Mouse (Mus musculus): ENCODE data around the gene Zfp148.

The Zfp148 gene

GRCm38 (mm10) chr16:33529502-33530454 lies 149.1 kb downstream of the Zfp148 start:
- in situ Hi-C loops (cut with MseI, MboI) = no loop called here

DNA sequence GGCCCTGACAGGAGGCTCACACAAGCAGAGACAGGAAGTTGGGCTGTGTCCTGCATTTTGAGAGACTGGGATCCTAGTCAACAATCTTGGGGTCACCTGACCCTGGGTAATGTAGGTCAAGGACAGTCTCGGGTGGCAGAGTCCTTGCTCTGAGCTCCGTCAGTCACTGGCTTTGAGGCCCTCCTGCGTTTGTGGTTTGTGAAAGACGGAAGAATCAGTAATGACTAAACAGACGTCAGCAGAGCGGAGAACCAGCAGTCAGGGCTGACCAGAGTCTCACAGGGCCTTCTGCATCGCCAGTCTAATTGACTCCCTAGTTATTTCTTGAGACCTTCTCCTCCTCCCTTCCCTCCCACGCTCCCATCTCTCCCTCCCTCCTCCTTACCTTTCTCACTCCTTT lies 150.5 kb downstream of the Zfp148 start:
- in situ Hi-C loops (cut with MseI, MboI) = no loop called here

- in situ Hi-C loops (cut with MseI, MboI) = no loop called here
Measured at GRCm38 (mm10) chr16:33536456-33536855, 155.8 kb downstream of the Zfp148 start.

GRCm38 (mm10) chr16:33537499-33538225 lies 157.0 kb downstream of the Zfp148 start:
- in situ Hi-C loops (cut with MseI, MboI) = no loop called here

DNA sequence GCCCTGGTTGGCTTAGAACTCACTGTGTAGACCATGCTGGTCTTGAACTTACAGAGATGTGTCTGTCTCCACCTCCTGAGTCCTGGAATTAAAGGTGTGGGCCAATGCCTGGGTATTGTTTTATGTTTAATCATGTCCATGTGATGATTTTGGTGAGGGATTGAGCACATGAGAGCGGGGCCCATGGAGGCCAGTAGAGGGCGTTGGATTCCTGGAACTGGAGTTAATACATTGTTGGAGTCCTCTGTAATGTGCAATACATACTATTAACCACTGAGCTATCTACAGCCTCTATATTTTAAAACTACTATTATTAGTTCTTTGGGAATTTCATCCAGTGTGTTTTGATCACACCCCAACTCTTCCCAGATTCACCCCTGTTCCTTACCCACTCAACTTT lies 163.7 kb downstream of the Zfp148 start:
- in situ Hi-C loops (cut with MseI, MboI) = no loop called here

DNA sequence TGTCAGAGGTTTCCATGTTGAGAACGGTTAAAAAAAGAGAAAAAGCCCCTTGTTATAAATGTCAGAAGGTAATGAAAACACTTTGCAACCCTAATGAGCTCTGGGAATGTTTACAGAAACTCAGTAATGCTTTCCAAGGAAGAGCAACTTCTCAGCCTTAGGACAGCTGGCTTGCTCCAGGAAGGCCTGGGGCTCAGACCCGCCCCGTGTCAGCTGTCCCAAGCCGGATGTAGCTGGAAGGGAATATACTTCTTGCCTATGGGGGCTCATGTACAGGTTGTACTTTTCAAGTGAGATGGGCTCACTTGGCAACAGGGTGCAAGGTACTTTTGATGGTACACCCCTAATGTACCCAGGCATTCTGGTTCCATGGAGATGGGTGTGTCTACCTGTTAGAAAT lies 164.9 kb downstream of the Zfp148 start:
- in situ Hi-C loops (cut with MseI, MboI) = no loop called here

- in situ Hi-C loops (cut with MseI, MboI) = no loop called here
Measured at GRCm38 (mm10) chr16:33553689-33554342, 173.2 kb downstream of the Zfp148 start.
